Mouse (Mus musculus) neutrophil, adult 5-6 weeks (primary cell): ENCODE results near the gene Myh7. TPM values are rescaled to one million over a fixed set of nuclear protein-coding genes. Genes with fewer than 3 reads are reported as not detected.

Source experiments
- ATAC-seq: fragments of 151-379, 151-347 bp; 2 replicates; pipeline ENCODE4 v1.8.0; 2017; ENCODE audit warnings: mild to moderate bottlenecking, moderate TSS enrichment; ENCODE audit not compliant: insufficient number of reproducible peaks, poor library complexity, low FRiP score, severe bottlenecking; ENCODE audit errors: extremely low read depth
- total RNA-seq: library from RNA; stranded (forward); fragments of 200-1000 nt; gene quantifications from 2 replicates; pipeline ENCODE4 v1.2.3, GENCODE M21; 2017

The Myh7 gene
- total RNA-seq, 1 experiment from 2014 or later = not detected

DNA sequence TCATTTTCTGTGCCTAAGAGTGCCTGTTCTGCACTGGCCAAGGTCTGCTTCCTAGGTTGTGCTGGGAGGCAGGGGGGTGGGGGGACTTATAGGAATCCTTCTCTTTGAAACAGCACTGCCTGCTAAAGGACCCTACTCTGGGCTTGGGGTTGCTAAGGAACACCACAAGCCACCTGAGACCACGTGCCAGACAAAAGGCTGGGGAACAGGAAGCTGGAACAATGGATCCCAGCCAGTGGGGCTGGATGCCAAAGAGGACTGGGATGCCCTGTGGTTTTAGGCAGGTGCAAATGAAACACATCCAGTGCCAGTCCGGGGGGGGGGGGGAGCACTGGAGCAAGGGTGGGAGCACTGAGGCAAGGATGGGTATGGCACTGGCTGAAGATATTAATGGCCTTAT lies 64.0 kb downstream of the Myh7 start:
- no peak for ATAC-seq

- no peak for ATAC-seq
Observed at GRCm38 (mm10) chr14:54929801-54930200, 64.6 kb downstream of the Myh7 start.

DNA sequence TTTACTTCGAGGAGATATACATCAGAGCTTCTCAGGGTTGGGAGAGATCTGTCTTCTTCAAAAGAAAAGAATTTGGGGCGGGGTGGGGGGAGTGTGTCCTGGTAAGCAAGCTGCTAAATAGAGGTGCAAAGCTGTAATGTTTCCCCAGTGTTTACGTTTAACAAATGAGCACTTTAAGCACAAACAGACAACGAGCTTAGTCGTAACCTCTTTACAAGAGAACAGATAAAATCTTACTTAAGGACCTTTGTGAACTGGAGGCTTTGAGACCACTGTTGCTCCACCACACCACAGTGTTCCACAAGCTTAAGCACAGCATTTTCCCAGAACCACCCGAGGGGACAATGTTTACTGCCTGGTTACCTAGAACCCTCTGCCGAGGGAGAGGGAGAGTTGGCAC lies 67.1 kb downstream of the Myh7 start:
- no peak for ATAC-seq

GRCm38 (mm10) chr14:54926401-54927158 lies 67.8 kb downstream of the Myh7 start:
- no peak for ATAC-seq

DNA sequence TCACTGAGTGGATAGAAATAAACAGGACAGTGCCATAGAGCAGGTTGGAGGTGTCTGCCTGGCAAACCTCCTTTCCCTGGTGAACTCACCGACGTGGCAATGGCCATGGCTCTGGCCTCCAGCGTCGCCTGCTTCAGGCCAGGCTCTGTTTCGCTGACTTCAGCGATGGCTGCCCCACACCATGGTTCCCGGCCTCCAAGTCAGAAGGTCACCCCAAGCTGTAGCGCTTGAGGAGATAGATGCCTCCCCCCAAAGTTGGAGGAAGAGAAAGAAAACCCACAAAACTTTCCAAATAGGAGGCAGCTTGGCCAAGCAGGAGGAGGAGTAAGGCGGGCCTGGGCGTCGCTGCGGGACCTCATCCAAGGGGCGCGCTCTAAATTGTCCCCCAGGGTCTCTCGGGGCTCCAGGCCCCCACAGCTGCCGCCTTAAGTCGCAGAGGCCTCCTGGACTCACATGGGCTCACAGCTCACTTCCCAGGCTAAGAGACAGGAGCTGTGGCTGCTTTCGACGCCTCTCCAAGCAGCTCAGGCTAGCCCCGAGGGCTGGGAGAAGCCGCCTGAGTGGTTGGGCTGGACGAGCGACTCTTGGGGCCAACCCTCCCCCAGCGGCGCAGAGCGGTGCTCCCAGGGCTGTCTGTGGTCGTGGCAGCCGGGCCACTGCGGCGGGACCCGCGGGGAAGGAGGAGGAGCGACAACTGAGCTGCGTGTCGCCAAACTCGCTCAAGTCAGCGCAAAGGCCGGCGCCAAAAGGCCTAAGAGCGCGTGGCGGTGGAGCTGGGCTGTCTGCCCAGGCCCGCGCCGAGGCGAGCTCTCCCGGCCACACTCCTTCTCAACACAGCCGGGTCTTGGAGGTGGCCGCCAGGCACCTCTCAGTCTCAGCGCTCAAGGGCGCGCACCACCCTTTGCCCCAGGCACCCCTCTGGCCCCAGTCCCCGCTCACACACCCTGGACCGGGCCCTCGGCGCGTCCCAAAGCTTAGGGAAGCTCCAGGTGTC lies 68.8 kb downstream of the Myh7 start, which contains the start of gene Efs:
Gene Efs, minus strand, starts transcription at position 778 of the 994 bp plus-strand sequence.
- ATAC-seq = no peak

DNA sequence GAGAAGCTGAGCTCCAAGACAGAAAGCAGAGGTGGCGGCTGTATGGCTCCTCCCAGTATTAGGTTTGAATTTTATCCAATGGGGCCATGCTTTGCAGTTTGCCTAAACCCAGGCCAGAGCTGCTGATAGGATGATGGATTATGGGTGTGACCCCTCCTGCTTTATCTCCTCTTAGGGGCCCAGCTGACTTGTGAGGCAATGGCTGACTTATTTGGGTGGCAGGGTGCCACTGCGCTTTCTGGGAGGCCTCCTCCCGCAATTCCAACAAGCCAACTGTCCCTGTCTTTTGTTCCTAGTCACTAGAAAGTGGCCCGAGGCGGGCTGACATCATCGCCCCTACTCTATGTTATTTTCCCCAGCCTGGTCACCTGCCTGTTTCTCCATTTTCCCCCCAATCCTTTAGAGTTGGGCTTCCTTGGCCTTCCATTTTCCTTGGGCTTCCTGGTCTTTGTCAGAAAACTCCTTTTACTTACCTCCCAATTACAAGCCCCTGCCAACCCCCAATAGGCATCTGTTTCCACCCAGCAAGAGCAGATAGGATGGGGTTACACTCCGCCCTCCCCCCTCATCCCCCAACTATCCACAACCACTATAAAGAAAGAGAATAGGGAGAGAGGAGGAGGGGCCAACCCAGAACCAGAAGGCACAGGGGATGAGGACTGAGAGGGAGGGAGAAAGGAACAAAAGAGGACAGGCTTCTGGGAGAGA lies 69.6 kb downstream of the Myh7 start:
- no peak for ATAC-seq

Other genes starting within 250 kb of the Myh7 start
- 0.49 and 0.81 TPM in 2 replicates for gene Slc7a8, start 212.7 kb downstream of the Myh7 start, total RNA-seq
- not detected in 2 replicates for gene Rnf212b, start 180.5 kb downstream of the Myh7 start, total RNA-seq
- 9.2 and 9.7 TPM in 2 replicates for gene Homez, start 123.7 kb downstream of the Myh7 start, total RNA-seq
- 0.47 TPM in 1 of 2 replicates, not detected in the other for gene Ppp1r3e, start 117.1 kb downstream of the Myh7 start, total RNA-seq
- 3.6 and 6.6 TPM in 2 replicates for gene Bcl2l2, start 111.2 kb downstream of the Myh7 start, total RNA-seq
- not detected in 2 replicates for gene Gm20521, start 111.2 kb downstream of the Myh7 start, total RNA-seq
- gene Pabpn1, start 102.1 kb downstream of the Myh7 start, total RNA-seq = 198 and 209 TPM in 2 replicates
- gene Slc22a17, start 81.5 kb downstream of the Myh7 start, total RNA-seq = 0.25 and 0.47 TPM in 2 replicates
- not detected in 2 replicates for gene Efs, start 68.5 kb downstream of the Myh7 start, total RNA-seq
- not detected in 2 replicates for gene Il25, start 61.9 kb downstream of the Myh7 start, total RNA-seq
- gene Cmtm5, start 58.4 kb downstream of the Myh7 start, total RNA-seq = not detected in 2 replicates
- not detected in 2 replicates for gene Myh6, start 27.7 kb downstream of the Myh7 start, total RNA-seq
- not detected in 2 replicates for gene Gm17428, start 17.7 kb downstream of the Myh7 start, total RNA-seq
- 58.9 and 73.5 TPM in 2 replicates for gene Ngdn, start 20.8 kb upstream of the Myh7 start, total RNA-seq
- gene Zfhx2, start 97.7 kb upstream of the Myh7 start, total RNA-seq = 7.2 and 7.8 TPM in 2 replicates
- 5.2 TPM in 2 replicates for gene Thtpa, start 100.2 kb upstream of the Myh7 start, total RNA-seq
- gene Ap1g2, start 112.0 kb upstream of the Myh7 start, total RNA-seq = 48.5 TPM in 2 replicates
- gene Jph4, start 122.3 kb upstream of the Myh7 start, total RNA-seq = 0.12 TPM in 1 of 2 replicates, not detected in the other
- not detected in 2 replicates for gene Dhrs2, start 227.4 kb upstream of the Myh7 start, total RNA-seq